Mouse (Mus musculus) kidney, postnatal 0 days (tissue): ENCODE data around the gene Mxi1. TPM values are rescaled to one million over a fixed set of nuclear protein-coding genes. Genes with fewer than 3 reads are reported as not detected.
A peak's percentile ranks its signal among the peaks of the same experiment; 100 is the strongest.

Experiments used
- ATAC-seq: fragments of 200-750 bp; cut with Nextera tagmentation; replicated peaks from 2 replicates; pipeline ENCODE4 v1.8.0; 2017; ENCODE audit warnings: low read depth, moderate number of reproducible peaks, moderate TSS enrichment, moderate library complexity; ENCODE audit not compliant: low FRiP score
- DNase-seq: peaks from one replicate; pipeline ENCODE4 v3.0.0-alpha.2; 2016; ENCODE audit warnings: low spot score
- H3K27ac ChIP-seq: fragments of 300-500 bp; sonication (generic); 2 replicates; pipeline ENCODE4 v1.5.1; 2014; ENCODE audit warnings: mild to moderate bottlenecking
- H3K27me3 ChIP-seq: fragments of 300-500 bp; sonication (generic); 2 replicates; pipeline ENCODE4 v1.6.1; 2014; ENCODE audit warnings: low read length, mixed read lengths; ENCODE audit not compliant: insufficient read depth
- H3K36me3 ChIP-seq: fragments of 300-500 bp; sonication (generic); 2 replicates; pipeline ENCODE4 v1.6.1; 2014; ENCODE audit warnings: low read length, mixed read lengths; ENCODE audit not compliant: insufficient read depth
- H3K4me1 ChIP-seq: fragments of 300-500 bp; sonication (generic); replicated peaks from 2 replicates; pipeline ENCODE4 v1.6.1; 2014; ENCODE audit warnings: antibody characterized with exemption, low read length, mixed read lengths; ENCODE audit not compliant: insufficient read depth
- H3K4me2 ChIP-seq: fragments of 300-500 bp; sonication (generic); 2 replicates; pipeline ENCODE4 v1.6.1; 2014; ENCODE audit warnings: mild to moderate bottlenecking, low read length, moderate library complexity, mixed read lengths
- H3K4me3 ChIP-seq: fragments of 300-500 bp; sonication (generic); replicated peaks from 2 replicates; pipeline ENCODE4 v1.5.1; 2014; ENCODE audit warnings: low read depth, low read length
- H3K9ac ChIP-seq: fragments of 300-500 bp; sonication (generic); 2 replicates; pipeline ENCODE4 v1.6.1; 2014; ENCODE audit warnings: low read depth, low read length
- H3K9me3 ChIP-seq: fragments of 300-500 bp; sonication (generic); replicated peaks from 2 replicates; pipeline ENCODE4 v1.6.1; 2016; ENCODE audit warnings: low read length, inconsistent platforms, mixed read lengths
- CTCF ChIP-seq: IDR thresholded peaks from 2 replicates; pipeline ENCODE4 v1.5.1; 2016; ENCODE audit warnings: antibody characterized with exemption, low read depth, mild to moderate bottlenecking, moderate library complexity
- WGBS: fragments of 180-500 bp; shearing (Covaris S2); extraction: QIAGEN DNeasy Blood & Tissue Kit; methylation state at CpG from one replicate; pipeline ENCODE4 v1.1.7; 2014; 5-methylcytosine and 5-hydroxymethylcytosine counted together
- polyA plus RNA-seq: library from polyadenylated mRNA; unstranded; fragments of >200 nt; fragmentation: Nextera tagmentation; extraction: Ambion mirVana; gene quantifications from 2 replicates; pipeline ENCODE4 v1.2.1, GENCODE M21; 2015

Gene Mxi1
- polyA plus RNA-seq, 1 experiment from 2014 or later = 55.0 TPM

- DNase-seq = no peak
- 84% methylated on average over 7 of the region's 7 CpGs for WGBS
Measured at GRCm38 (mm10) chr19:53366881-53367280, 56.6 kb downstream of the Mxi1 start.

DNA sequence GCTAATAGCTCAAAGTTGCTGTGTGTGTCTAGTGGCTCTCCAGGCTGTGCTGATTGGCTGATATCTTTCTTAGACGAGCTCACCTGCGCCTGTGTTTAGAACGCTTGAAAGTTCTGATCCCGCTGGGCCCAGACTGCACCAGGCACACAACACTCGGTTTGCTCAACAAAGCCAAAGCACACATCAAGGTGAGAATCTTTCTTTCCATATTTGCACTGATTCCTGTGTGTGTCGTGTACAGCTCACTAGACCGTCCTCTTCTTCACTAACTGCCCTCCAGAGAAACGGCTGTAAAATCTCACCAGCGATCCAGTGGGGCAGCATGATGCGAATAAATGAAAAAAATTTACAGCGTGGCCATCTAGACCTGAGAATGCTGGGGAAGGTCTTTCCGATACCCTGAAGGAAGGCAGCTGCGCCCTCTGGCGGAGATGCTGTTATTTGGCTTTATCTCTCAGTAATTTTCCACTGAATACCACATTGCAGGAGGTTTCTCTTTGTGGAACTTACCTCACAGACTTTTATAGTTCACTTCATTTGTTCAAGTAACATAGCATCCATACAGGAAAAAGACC is 59.2 kb downstream of the Mxi1 start:
- ATAC-seq = peak; percentile 54; the same call in 1 of the 2 replicates

More at GRCm38 (mm10) chr19:53366881-53367280, 56.6 kb downstream of the Mxi1 start:
- Histone ChIP-seq H3K4me2 (no peak overlapping the region), H3K27ac (no peak overlapping the region), H3K4me1 (peaks cover 9% of the 10 kb centered on the region), H3K4me3 (no peak overlapping the region), H3K9ac (no peak overlapping the region), H3K27me3 (no peaks in the 10 kb centered on the region), H3K36me3 (no peaks in the 10 kb centered on the region), H3K9me3 (no peaks in the 10 kb centered on the region)
- no peak for TF ChIP-seq CTCF
- ATAC-seq = no peak

GRCm38 (mm10) chr19:53370233-53370632 is 59.9 kb downstream of the Mxi1 start:
- Histone ChIP-seq H3K4me2 (no peak overlapping the region), H3K27me3 (no peaks in the 10 kb centered on the region), H3K9ac (no peak overlapping the region), H3K4me1 (peaks cover 5% of the 10 kb centered on the region; the same call in 1 of the 2 replicates), H3K36me3 (peaks cover 12% of the 10 kb centered on the region), H3K4me3 (no peak overlapping the region), H3K27ac (0 out of 2 replicates have a peak overlapping the region, but pooled peaks have one; percentile 47), H3K9me3 (no peaks in the 10 kb centered on the region)
- no peak for ATAC-seq
- WGBS = 74% methylated on average over 15 of the region's 15 CpGs
- no peak for DNase-seq
- TF ChIP-seq CTCF = no peak

More for the DNA sequence above, 59.2 kb downstream of the Mxi1 start:
- Histone ChIP-seq H3K27me3 (no peaks in the 10 kb centered on the region), H3K9me3 (no peaks in the 10 kb centered on the region), H3K4me3 (no peak overlapping the region), H3K4me2 (no peak overlapping the region), H3K27ac (no peak overlapping the region), H3K9ac (no peak overlapping the region; the same call in 1 of the 2 replicates), H3K36me3 (peaks cover 7% of the 10 kb centered on the region; the same call in 1 of the 2 replicates), H3K4me1 (peaks cover 9% of the 10 kb centered on the region)
- 28% methylated on average over 14 of the region's 14 CpGs for WGBS
- peak; percentile 93 for DNase-seq
- peak; percentile 96 for TF ChIP-seq CTCF

- no peak within 1 kb of the TSS for H3K4me2 ChIP-seq
- H3K27ac ChIP-seq = no peak within 1 kb of the TSS
- WGBS = 81% methylated on average over 13 of the region's 13 CpGs
- H3K9me3 ChIP-seq = no peaks in the 10 kb centered on the region
- no peaks in the 10 kb centered on the region for H3K27me3 ChIP-seq
- DNase-seq (no peak), ATAC-seq (no peak)
- H3K4me3 ChIP-seq = no peak within 1 kb of the TSS
- no peak within 1 kb of the TSS for H3K9ac ChIP-seq
- 0 out of 2 replicates have a peak, but pooled peaks cover 3% of the 10 kb centered on the region for H3K4me1 ChIP-seq
- H3K36me3 ChIP-seq = peaks cover 12% of the 10 kb centered on the region
- no peak for TF ChIP-seq CTCF
Measured at GRCm38 (mm10) chr19:53371666-53372065, 61.3 kb downstream of the Mxi1 start, which contains the start of gene Gm10197. Gene Gm10197, minus strand, starts transcription at chr19:53371766.

DNA sequence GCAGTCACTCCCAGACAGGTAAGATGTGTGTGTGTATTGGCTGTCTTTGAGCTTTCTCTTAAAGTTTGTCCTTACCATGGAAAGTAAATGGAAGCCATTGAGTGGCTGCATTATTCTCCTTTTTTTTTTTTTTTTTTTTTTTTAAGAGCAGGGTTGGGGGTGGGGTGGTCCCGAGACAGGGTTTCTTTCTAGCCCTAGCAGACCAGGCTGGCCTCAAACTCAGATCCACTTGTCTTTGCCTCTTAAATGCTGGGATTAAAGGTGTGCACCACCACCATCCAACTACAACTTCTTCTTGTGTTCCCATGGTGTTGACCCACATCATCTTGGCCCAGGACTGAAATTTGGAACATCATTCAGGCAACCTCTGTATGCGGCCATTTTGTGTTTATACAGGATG is 63.3 kb downstream of the Mxi1 start:
- no peak for TF ChIP-seq CTCF
- ATAC-seq (no peak), DNase-seq (no peak)
- 79% methylated on average over 2 of the region's 2 CpGs for WGBS
- 0 out of 2 replicates have a peak, but pooled peaks cover 3% of the 10 kb centered on the region for H3K4me1 ChIP-seq
- no peaks in the 10 kb centered on the region for H3K9me3 ChIP-seq
- no peak overlapping the region for H3K9ac ChIP-seq
- no peak overlapping the region for H3K4me3 ChIP-seq
- no peak overlapping the region for H3K4me2 ChIP-seq
- no peaks in the 10 kb centered on the region for H3K27me3 ChIP-seq
- H3K27ac ChIP-seq = no peak overlapping the region
- peaks cover 16% of the 10 kb centered on the region for H3K36me3 ChIP-seq

DNA sequence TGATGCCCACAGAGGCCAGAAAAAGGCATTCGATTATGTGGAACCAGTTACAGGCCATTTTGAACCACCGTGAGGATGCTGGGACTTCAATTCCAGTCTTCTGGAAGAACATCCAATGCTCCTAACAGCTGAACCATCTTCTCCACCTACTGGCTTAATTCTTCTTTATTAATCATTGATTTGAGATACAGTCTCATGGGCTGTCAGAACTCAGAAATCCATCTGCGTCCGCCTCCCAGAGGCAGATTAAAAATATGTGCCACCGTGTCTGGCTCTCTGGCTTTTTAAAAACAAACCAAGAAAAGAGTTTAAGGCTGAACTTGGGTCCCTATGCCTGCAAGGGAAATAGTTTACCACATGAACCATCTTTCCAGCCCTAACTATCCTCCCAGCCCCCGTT is 65.0 kb downstream of the Mxi1 start:
- Histone ChIP-seq H3K9ac (no peak overlapping the region), H3K4me2 (no peak overlapping the region), H3K9me3 (no peaks in the 10 kb centered on the region), H3K27me3 (no peaks in the 10 kb centered on the region), H3K4me1 (0 out of 2 replicates have a peak, but pooled peaks cover 3% of the 10 kb centered on the region), H3K4me3 (no peak overlapping the region), H3K36me3 (peaks cover 25% of the 10 kb centered on the region), H3K27ac (peak overlapping the region; percentile 51)
- ATAC-seq (no peak), DNase-seq (no peak)
- 77% methylated on average over 6 of the region's 6 CpGs for WGBS
- TF ChIP-seq CTCF = no peak

- H3K36me3 ChIP-seq = peaks cover 26% of the 10 kb centered on the region
- DNase-seq (no peak), ATAC-seq (peak; percentile 69)
- peak overlapping the region; percentile 51 for H3K27ac ChIP-seq
- no peak overlapping the region for H3K9ac ChIP-seq
- no peak for TF ChIP-seq CTCF
- H3K4me3 ChIP-seq = no peak overlapping the region
- H3K27me3 ChIP-seq = no peaks in the 10 kb centered on the region
- H3K4me1 ChIP-seq = 0 out of 2 replicates have a peak, but pooled peaks cover 3% of the 10 kb centered on the region
- no peaks in the 10 kb centered on the region for H3K9me3 ChIP-seq
- 71% methylated on average over 9 of the region's 9 CpGs for WGBS
- H3K4me2 ChIP-seq = no peak overlapping the region
Measured at GRCm38 (mm10) chr19:53375816-53376215, 65.5 kb downstream of the Mxi1 start.
